Mouse (Mus musculus) adrenal gland, postnatal 0 days (tissue): ENCODE data around the gene Olfr1281. TPM values are rescaled to one million over a fixed set of nuclear protein-coding genes. Genes with fewer than 3 reads are reported as not detected.

Source experiments
- polyA plus RNA-seq: library from polyadenylated mRNA; unstranded; fragments of >200 nt; fragmentation: Nextera tagmentation; extraction: Ambion mirVana; gene quantifications from 2 replicates; pipeline ENCODE4 v1.2.1, GENCODE M21; 2015

Gene Olfr1281
- polyA plus RNA-seq: not detected in 2 replicates

GRCm38 (mm10) chr2:111326220-111326619, at the start of gene Olfr1281:
Gene Olfr1281, plus strand, starts transcription at chr2:111326520.

GRCm38 (mm10) chr2:111289836-111290235, 36.5 kb upstream of the Olfr1281 start, which contains the start of gene Olfr1278:
Gene Olfr1278, plus strand, starts transcription at chr2:111290136.

GRCm38 (mm10) chr2:111300374-111300773, 25.9 kb upstream of the Olfr1281 start, which contains the start of gene Olfr1279:
Gene Olfr1279, plus strand, starts transcription at chr2:111300635.

GRCm38 (mm10) chr2:111313717-111314116, 12.6 kb upstream of the Olfr1281 start, which contains the start of gene Olfr1280:
Gene Olfr1280, plus strand, starts transcription at chr2:111314017.

GRCm38 (mm10) chr2:111335976-111336375, 9.7 kb downstream of the Olfr1281 start, which contains the start of gene Olfr1282:
Gene Olfr1282, minus strand, starts transcription at chr2:111336076.

GRCm38 (mm10) chr2:111366490-111366889, 40.2 kb downstream of the Olfr1281 start, which contains the start of gene Olfr1283:
Gene Olfr1283, plus strand, starts transcription at chr2:111366790.

GRCm38 (mm10) chr2:111375222-111375621, 48.9 kb downstream of the Olfr1281 start, which contains the start of gene Olfr1284:
Gene Olfr1284, plus strand, starts transcription at chr2:111375522.

Other genes starting within 250 kb of the Olfr1281 start
- not detected in 2 replicates for gene Gm13941, start 220.5 kb upstream of the Olfr1281 start, polyA plus RNA-seq
- not detected in 2 replicates for gene Gm15130, start 173.6 kb upstream of the Olfr1281 start, polyA plus RNA-seq
- gene 4930430A15Rik, start 96.9 kb upstream of the Olfr1281 start, polyA plus RNA-seq: not detected in 2 replicates
- not detected in 2 replicates for gene Olfr1275, start 91.2 kb upstream of the Olfr1281 start, polyA plus RNA-seq
- gene Olfr1276, start 72.0 kb upstream of the Olfr1281 start, polyA plus RNA-seq: not detected in 2 replicates
- not detected in 2 replicates for gene Olfr1277, start 52.4 kb upstream of the Olfr1281 start, polyA plus RNA-seq
- not detected in 2 replicates for gene Olfr1278, start 36.4 kb upstream of the Olfr1281 start, polyA plus RNA-seq
- gene Olfr1279, start 25.9 kb upstream of the Olfr1281 start, polyA plus RNA-seq: not detected in 2 replicates
- not detected in 2 replicates for gene Olfr1280, start 12.5 kb upstream of the Olfr1281 start, polyA plus RNA-seq
- not detected in 2 replicates for gene Olfr1282, start 9.6 kb downstream of the Olfr1281 start, polyA plus RNA-seq
- gene Olfr1283, start 40.3 kb downstream of the Olfr1281 start, polyA plus RNA-seq: not detected in 2 replicates
- not detected in 2 replicates for gene Olfr1284, start 49.0 kb downstream of the Olfr1281 start, polyA plus RNA-seq
- gene Olfr1286, start 96.6 kb downstream of the Olfr1281 start, polyA plus RNA-seq: not detected in 2 replicates
- gene Olfr1287, start 122.6 kb downstream of the Olfr1281 start, polyA plus RNA-seq: not detected in 2 replicates
- not detected in 2 replicates for gene Olfr1288, start 147.6 kb downstream of the Olfr1281 start, polyA plus RNA-seq
- not detected in 2 replicates for gene Olfr1289, start 154.3 kb downstream of the Olfr1281 start, polyA plus RNA-seq
- not detected in 2 replicates for gene Olfr1290, start 167.3 kb downstream of the Olfr1281 start, polyA plus RNA-seq
- not detected in 2 replicates for gene Olfr1291-ps1, start 170.7 kb downstream of the Olfr1281 start, polyA plus RNA-seq
- gene Olfr1293-ps, start 198.7 kb downstream of the Olfr1281 start, polyA plus RNA-seq: not detected in 2 replicates
- gene Olfr1294, start 213.8 kb downstream of the Olfr1281 start, polyA plus RNA-seq: not detected in 2 replicates
- not detected in 2 replicates for gene Olfr1295, start 243.2 kb downstream of the Olfr1281 start, polyA plus RNA-seq